ENCODE assay signal across 8 mouse cellular contexts in the genomic region with DNA sequence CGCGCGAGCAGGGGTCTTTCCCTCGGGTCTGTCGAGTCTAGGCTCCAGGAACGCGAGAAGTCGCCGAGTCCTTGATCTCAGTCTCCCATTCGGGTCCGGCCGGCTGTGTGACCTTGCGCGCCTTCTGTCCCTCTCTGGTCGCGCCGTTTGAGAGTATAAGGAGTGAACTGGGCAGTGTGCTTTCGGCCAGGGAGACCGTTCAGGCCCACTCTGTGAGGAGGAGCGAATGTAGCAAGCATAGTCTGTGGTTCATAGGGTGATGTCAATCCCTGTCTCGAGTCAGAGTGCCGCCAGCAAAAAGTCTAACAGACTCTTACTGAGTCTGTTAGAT. TPM values are rescaled to one million over a fixed set of nuclear protein-coding genes. Genes with fewer than 3 reads are reported as not detected.
DNase-seq lines count a peak whose midpoint lies in the region; ATAC-seq and TF ChIP-seq lines count a peak whose summit lies in the region.

No protein-coding gene starts in this region.

- ATAC-seq in heart, embryonic 16.5 days (replicated peaks; ENCODE audit: extremely low read depth, insufficient read depth, low FRiP score), result no peak
- ATAC-seq in hindbrain, embryonic 11.5 days (ENCODE audit: low FRiP score), result peak; percentile 50

- H3K4me2 ChIP-seq in heart, embryonic 16.5 days (ENCODE audit: low read depth, low read length), result peak overlapping the region; percentile 95
- peak overlapping the region; percentile 74 for H3K4me2 ChIP-seq in hindbrain, embryonic 11.5 days (replicated peaks; ENCODE audit: low read depth, low read length)

- peaks cover under 1% of the 10 kb centered on the region; the same call in 1 of the 2 replicates for H3K36me3 ChIP-seq in heart, embryonic 16.5 days (ENCODE audit: control insufficient read depth, insufficient read depth)
- H3K36me3 ChIP-seq in hindbrain, embryonic 11.5 days (ENCODE audit: control insufficient read depth, insufficient read depth, low read length), result no peaks in the 10 kb centered on the region
- peaks cover 19% of the 10 kb centered on the region for H3K36me3 ChIP-seq in midbrain, embryonic 10.5 days

- no peak for TF ChIP-seq POLR2A in bone marrow, adult 2 months (IDR thresholded peaks at IDR 0.05; ENCODE audit: borderline replicate concordance, control insufficient read depth, low read depth, low read length)

- peak overlapping the region; percentile 86 for H3K9ac ChIP-seq in heart, embryonic 16.5 days (ENCODE audit: low read length)
- peak overlapping the region; percentile 92 for H3K9ac ChIP-seq in hindbrain, embryonic 11.5 days (ENCODE audit: low read depth, low read length)

- 0% methylated on average over 22 of the region's 22 CpGs for WGBS in heart, embryonic 16.5 days
- WGBS in bone marrow, adult 2 months, result 1% methylated on average over 22 of the region's 22 CpGs
- under 1% methylated on average over 22 of the region's 22 CpGs for WGBS in hindbrain, embryonic 11.5 days
- under 1% methylated on average over 22 of the region's 22 CpGs for WGBS in midbrain, embryonic 10.5 days

- peak overlapping the region; percentile 88 for H3K27ac ChIP-seq in heart, embryonic 16.5 days (ENCODE audit: low read length)
- H3K27ac ChIP-seq in bone marrow, adult 2 months (ENCODE audit: control insufficient read depth, insufficient read depth, low read depth, low read length, poor library complexity), result peak overlapping the region; percentile 92; the same call in 1 of the 2 replicates
- peak overlapping the region; percentile 85; the same call in 1 of the 2 replicates for H3K27ac ChIP-seq in hindbrain, embryonic 11.5 days (ENCODE audit: low read depth, low read length)
- peak overlapping the region; percentile 100 for H3K27ac ChIP-seq in midbrain, embryonic 10.5 days (replicated peaks)

- H3K9me3 ChIP-seq in heart, embryonic 16.5 days (replicated peaks; ENCODE audit: control insufficient read depth, low read length), result no peaks in the 10 kb centered on the region
- H3K9me3 ChIP-seq in hindbrain, embryonic 11.5 days (ENCODE audit: control insufficient read depth, low read length), result no peaks in the 10 kb centered on the region
- H3K9me3 ChIP-seq in midbrain, embryonic 10.5 days (replicated peaks), result no peaks in the 10 kb centered on the region

- H3K4me1 ChIP-seq in heart, embryonic 16.5 days (ENCODE audit: control insufficient read depth, insufficient read depth, low read length), result peaks cover 25% of the 10 kb centered on the region
- peaks cover 3% of the 10 kb centered on the region; the same call in 1 of the 2 replicates for H3K4me1 ChIP-seq in bone marrow, adult 2 months (ENCODE audit: control insufficient read depth, insufficient read depth, low read length)
- 0 out of 2 replicates have a peak, but pooled peaks cover 2% of the 10 kb centered on the region for H3K4me1 ChIP-seq in hindbrain, embryonic 11.5 days (replicated peaks; ENCODE audit: control insufficient read depth, insufficient read depth, low read length)
- peaks cover 44% of the 10 kb centered on the region for H3K4me1 ChIP-seq in midbrain, embryonic 10.5 days

- no peak for DNase-seq in heart, postnatal 4 days
- no peak for DNase-seq in hindbrain, embryonic 11.5 days (ENCODE audit: low spot score)
- no peak for DNase-seq in midbrain, embryonic 10.5 days (ENCODE audit: low spot score)
- no peak for DNase-seq in yolk sac, embryonic 10.5 days (ENCODE audit: low spot score)
- DNase-seq in gastrocnemius, postnatal 14 days, result no peak
- DNase-seq in spleen, postnatal 36 days (ENCODE audit: low spot score in 2 of 2), result no peak

- no peaks in the 10 kb centered on the region for H3K27me3 ChIP-seq in heart, embryonic 16.5 days (ENCODE audit: control insufficient read depth, insufficient read depth, low read length)
- no peaks in the 10 kb centered on the region for H3K27me3 ChIP-seq in hindbrain, embryonic 11.5 days (ENCODE audit: control insufficient read depth, insufficient read depth, low read length)
- no peaks in the 10 kb centered on the region for H3K27me3 ChIP-seq in midbrain, embryonic 10.5 days (ENCODE audit: low read depth, poor library complexity, severe bottlenecking)

- H3K4me3 ChIP-seq in heart, embryonic 16.5 days (ENCODE audit: low read length), result peak overlapping the region; percentile 98
- H3K4me3 ChIP-seq in bone marrow, adult 2 months (replicated peaks; ENCODE audit: control insufficient read depth, low read depth, low read length), result peak overlapping the region; percentile 84
- H3K4me3 ChIP-seq in hindbrain, embryonic 11.5 days (ENCODE audit: low read depth, low read length), result peak overlapping the region; percentile 86
- H3K4me3 ChIP-seq in midbrain, embryonic 10.5 days, result peak overlapping the region; percentile 81

- TF ChIP-seq CTCF in bone marrow, adult 2 months (IDR thresholded peaks at IDR 0.05; ENCODE audit: control insufficient read depth, insufficient read depth, low read length), result no peak

- intact Hi-C loops in gastrocnemius, postnatal 14 days (cut with DNase I; ENCODE audit: low total_unique reads), result no loop called here

RNA-seq across cellular contexts. Expression of gene Mrps5, which starts 0.5 kb away (rescaled TPM):
- 133 and 143 TPM in 2 replicates for polyA plus RNA-seq in heart, embryonic 16.5 days (2015; fragmentation: Nextera tagmentation; extraction: Ambion mirVana)
- total RNA-seq in heart, postnatal 4 days (2021), result 100 to 1,000 TPM; 128 to 134 TPM
- 42.6 and 64.8 TPM in 2 replicates for polyA plus RNA-seq in bone marrow, adult 2 months (2011; ENCODE audit: insufficient read depth, insufficient read length, low replicate concordance, missing spikeins)
- 154 and 157 TPM in 2 replicates for polyA plus RNA-seq in hindbrain, embryonic 11.5 days (2014; fragmentation: Nextera tagmentation; extraction: Ambion mirVana)
- polyA plus RNA-seq in midbrain, embryonic 10.5 days (2016; fragmentation: Nextera tagmentation; extraction: Ambion mirVana), result 169 and 178 TPM in 2 replicates
- 10 to 100 TPM; 85.2 to 98.4 TPM for total RNA-seq in gastrocnemius, postnatal 14 days (2021)

RNA-seq across cellular contexts. Expression of gene Zfp661, which starts 0.6 kb away (rescaled TPM):
- polyA plus RNA-seq in heart, embryonic 16.5 days (2015; fragmentation: Nextera tagmentation; extraction: Ambion mirVana), result 2.1 and 2.5 TPM in 2 replicates
- total RNA-seq in heart, postnatal 4 days (2021), result 1 to 10 TPM; 1.0 to 1.1 TPM
- polyA plus RNA-seq in bone marrow, adult 2 months (2011; ENCODE audit: insufficient read depth, insufficient read length, low replicate concordance, missing spikeins), result 0.47 and 1.0 TPM in 2 replicates
- polyA plus RNA-seq in hindbrain, embryonic 11.5 days (2014; fragmentation: Nextera tagmentation; extraction: Ambion mirVana), result 7.8 and 9.5 TPM in 2 replicates
- polyA plus RNA-seq in midbrain, embryonic 10.5 days (2016; fragmentation: Nextera tagmentation; extraction: Ambion mirVana), result 7.6 and 9.6 TPM in 2 replicates
- 1 to 10 TPM; 1.3 to 2.5 TPM for total RNA-seq in gastrocnemius, postnatal 14 days (2021)

RNA-seq across cellular contexts. Expression of gene Prom2, which starts 46.2 kb away (rescaled TPM):
- polyA plus RNA-seq in heart, embryonic 16.5 days (2015; fragmentation: Nextera tagmentation; extraction: Ambion mirVana), result 0.21 and 0.34 TPM in 2 replicates
- under 1 TPM in 1 of 2 experiments, not detected in 1; 0.07 TPM for total RNA-seq in heart, postnatal 4 days (2021)
- polyA plus RNA-seq in bone marrow, adult 2 months (2011; ENCODE audit: insufficient read depth, insufficient read length, low replicate concordance, missing spikeins), result not detected in 2 replicates
- polyA plus RNA-seq in hindbrain, embryonic 11.5 days (2014; fragmentation: Nextera tagmentation; extraction: Ambion mirVana), result 0.40 and 0.86 TPM in 2 replicates
- 0.28 and 0.43 TPM in 2 replicates for polyA plus RNA-seq in midbrain, embryonic 10.5 days (2016; fragmentation: Nextera tagmentation; extraction: Ambion mirVana)
- not detected for total RNA-seq in gastrocnemius, postnatal 14 days (2021)
